Mouse (Mus musculus): ENCODE measurements at regions not wholly inside any gene's neighbourhood (a gene's known extent, or its start where the extent isn't known, plus 50 kb on each side); places are given as distances from the start of the nearest gene placed in this dataset.

- no peak for DNase-seq (ENCODE audit: low spot score)
Observed at GRCm38 (mm10) chr3:105130228-105130627, 63.6 kb downstream of the 4930564D02Rik start.

GRCm38 (mm10) chr3:105131053-105131452 is 64.4 kb downstream of the 4930564D02Rik start:
- no peak for DNase-seq (ENCODE audit: low spot score)

- no peak for DNase-seq (ENCODE audit: low spot score)
Observed at GRCm38 (mm10) chr3:105133011-105133410, 66.4 kb downstream of the 4930564D02Rik start.

- DNase-seq (ENCODE audit: low spot score): no peak
Observed at GRCm38 (mm10) chr3:105141170-105141971, 74.7 kb downstream of the 4930564D02Rik start.

GRCm38 (mm10) chr3:105142631-105143030 is 76.0 kb downstream of the 4930564D02Rik start:
- no peak for DNase-seq (ENCODE audit: low spot score)

- DNase-seq (ENCODE audit: low spot score): peak; percentile 79
Observed at GRCm38 (mm10) chr3:105151475-105152157, 85.0 kb downstream of the 4930564D02Rik start.

- DNase-seq (ENCODE audit: low spot score): no peak
Observed at GRCm38 (mm10) chr3:105152158-105152541, 85.5 kb downstream of the 4930564D02Rik start.

- no peak for DNase-seq (ENCODE audit: low spot score)
Observed at GRCm38 (mm10) chr3:105158376-105158775, 91.7 kb downstream of the 4930564D02Rik start.

GRCm38 (mm10) chr3:105165355-105165754 is 98.7 kb downstream of the 4930564D02Rik start:
- peak; percentile 81 for DNase-seq (ENCODE audit: low spot score)

- no peak for DNase-seq (ENCODE audit: low spot score)
Observed at GRCm38 (mm10) chr3:105169117-105169516, 102.5 kb downstream of the 4930564D02Rik start.

GRCm38 (mm10) chr3:105171527-105171926 is 104.9 kb downstream of the 4930564D02Rik start:
- no peak for DNase-seq (ENCODE audit: low spot score)

GRCm38 (mm10) chr3:105172054-105172453 is 105.4 kb downstream of the 4930564D02Rik start:
- no peak for DNase-seq (ENCODE audit: low spot score)

GRCm38 (mm10) chr3:105191303-105191702 is 124.7 kb downstream of the 4930564D02Rik start:
- no peak for DNase-seq (ENCODE audit: low spot score)

GRCm38 (mm10) chr3:105191830-105192229 is 125.2 kb downstream of the 4930564D02Rik start:
- no peak for DNase-seq (ENCODE audit: low spot score)

- no peak for DNase-seq (ENCODE audit: low spot score)
Observed at GRCm38 (mm10) chr3:105200735-105201134, 134.1 kb downstream of the 4930564D02Rik start.

GRCm38 (mm10) chr3:105209164-105209563 is 142.5 kb downstream of the 4930564D02Rik start:
- no peak for DNase-seq (ENCODE audit: low spot score)

GRCm38 (mm10) chr3:105211023-105211422 is 144.4 kb downstream of the 4930564D02Rik start:
- no peak for DNase-seq (ENCODE audit: low spot score)

GRCm38 (mm10) chr3:105211726-105212125 is 145.1 kb downstream of the 4930564D02Rik start:
- no peak for DNase-seq (ENCODE audit: low spot score)

GRCm38 (mm10) chr3:105214867-105215266 is 148.2 kb downstream of the 4930564D02Rik start:
- no peak for DNase-seq (ENCODE audit: low spot score)

- no peak for DNase-seq (ENCODE audit: low spot score)
Observed at GRCm38 (mm10) chr3:105215729-105216128, 149.1 kb downstream of the 4930564D02Rik start.

GRCm38 (mm10) chr3:105219630-105220029 is 153.0 kb downstream of the 4930564D02Rik start:
- no peak for DNase-seq (ENCODE audit: low spot score)

GRCm38 (mm10) chr3:105220641-105221040 is 154.0 kb downstream of the 4930564D02Rik start:
- DNase-seq (ENCODE audit: low spot score): no peak

GRCm38 (mm10) chr3:105222925-105223324 is 156.3 kb downstream of the 4930564D02Rik start:
- no peak for DNase-seq (ENCODE audit: low spot score)

All from ovary, postnatal 36 days (tissue).